ENCODE assay signal across 13 mouse cellular contexts in the genomic region with DNA sequence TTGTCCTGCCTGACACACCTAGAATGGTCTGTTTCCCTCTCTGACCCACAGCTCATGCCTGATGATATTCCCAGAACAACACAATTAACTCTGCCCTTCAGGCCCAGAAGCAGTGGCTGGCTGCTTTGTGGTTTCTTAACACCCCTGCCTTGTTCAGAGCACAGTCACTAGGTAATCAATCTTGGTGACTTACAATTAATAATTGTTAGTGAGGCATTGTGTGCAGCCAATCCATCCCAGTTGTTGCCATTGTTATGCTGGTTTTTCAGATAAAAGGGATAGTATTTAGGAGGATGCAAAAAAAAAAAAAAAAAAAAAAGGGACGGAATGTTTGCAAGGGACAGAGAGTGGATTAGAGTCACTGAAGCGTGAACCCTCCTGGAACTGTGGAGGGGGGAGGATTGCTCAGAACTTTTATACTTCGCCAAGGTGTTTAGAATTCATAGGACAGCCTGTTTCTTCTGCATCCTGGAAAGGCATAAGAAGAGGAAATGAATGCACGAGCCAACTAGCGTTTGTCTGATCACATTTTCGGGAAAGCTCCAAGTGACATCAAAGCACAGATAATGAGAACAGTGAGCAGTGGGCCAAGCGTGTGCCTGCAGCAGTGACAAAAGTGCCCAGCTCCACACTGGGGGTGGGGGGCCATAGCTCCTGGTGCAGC.
A peak's percentile ranks its signal among the peaks of the same experiment; 100 is the strongest.
DNase-seq lines count a peak whose midpoint lies in the region; ATAC-seq lines count a peak whose summit lies in the region.
"Had no signal": no experiment of that assay in that cellular context is flagged by ENCODE, and none has a peak within 500 bp of the region (broad histone marks: within the 10 kb centered on the region; RNA-seq: fewer than 3 reads in every experiment).

No protein-coding gene starts in this region.

- 0 out of 2 replicates have a peak, but pooled peaks have one; percentile 23 for ATAC-seq in hindbrain, embryonic 16.5 days

- intact Hi-C loops in left cerebral cortex, postnatal 25 days (cut with DNase I) = loop anchor here (5.0 kb wide), 1 partner anchor 85 kb away; no protein-coding TSS in a partner anchor
- intact Hi-C loops in left cerebral cortex, postnatal 4 days (cut with DNase I) = no loop called here

- H3K4me3 ChIP-seq in embryonic facial prominence, embryonic 10.5 days = no peak overlapping the region
- H3K4me3 ChIP-seq in hindbrain, embryonic 16.5 days (ENCODE audit: low read length) = no peak overlapping the region
- no peak overlapping the region for H3K4me3 ChIP-seq in heart, embryonic 10.5 days
- H3K4me3 ChIP-seq: heart, embryonic 15.5 days; liver, embryonic 13.5 days had no signal

- peaks cover 21% of the 10 kb centered on the region for H3K4me1 ChIP-seq in embryonic facial prominence, embryonic 10.5 days
- H3K4me1 ChIP-seq in hindbrain, embryonic 16.5 days (ENCODE audit: control insufficient read depth, insufficient read depth, low read depth, low read length) = peaks cover 8% of the 10 kb centered on the region; the same call in 1 of the 2 replicates
- H3K4me1 ChIP-seq in heart, embryonic 10.5 days = no peaks in the 10 kb centered on the region
- H3K4me1 ChIP-seq: heart, embryonic 15.5 days; liver, embryonic 13.5 days had no signal

- DNase-seq in left cerebral cortex, postnatal 25 days (ENCODE audit: low spot score in 2 of 2) = peak; percentile 16 to 41
- DNase-seq in left cerebral cortex, postnatal 4 days = no peak
- DNase-seq in embryonic facial prominence, embryonic 10.5 days (ENCODE audit: low spot score) = peak; percentile 17
- DNase-seq in retina, postnatal 1 day = peak; percentile 60
- DNase-seq in heart, adult 8-10 months (ENCODE audit: low spot score) = no peak
- DNase-seq in heart, embryonic 10.5 days (ENCODE audit: low spot score) = no peak
- DNase-seq: adrenal gland, postnatal 36 days; kidney, postnatal 4 days; liver, embryonic 13.5 days; thymus, postnatal 4 days had no signal

- no peak overlapping the region for H3K27ac ChIP-seq in embryonic facial prominence, embryonic 10.5 days (replicated peaks)
- H3K27ac ChIP-seq in hindbrain, embryonic 16.5 days (ENCODE audit: low read depth, low read length) = no peak overlapping the region
- H3K27ac ChIP-seq in heart, embryonic 10.5 days = no peak overlapping the region
- H3K27ac ChIP-seq: heart, embryonic 15.5 days; liver, embryonic 13.5 days had no signal

- 29% methylated on average over 7 of the region's 7 CpGs for WGBS in embryonic facial prominence, embryonic 10.5 days
- 5% methylated on average over 7 of the region's 7 CpGs for WGBS in hindbrain, embryonic 16.5 days
- 34% methylated on average over 7 of the region's 7 CpGs for whole genome bisulfite sequencing in heart, embryonic 10.5 days

- no peak overlapping the region for H3K4me2 ChIP-seq in hindbrain, embryonic 16.5 days (ENCODE audit: low read length)
- H3K4me2 ChIP-seq: heart, embryonic 15.5 days; liver, embryonic 13.5 days had no signal

- H3K9me3 ChIP-seq in embryonic facial prominence, embryonic 10.5 days = no peaks in the 10 kb centered on the region
- no peaks in the 10 kb centered on the region for H3K9me3 ChIP-seq in hindbrain, embryonic 16.5 days (ENCODE audit: control insufficient read depth, low read length)
- H3K9me3 ChIP-seq in heart, embryonic 10.5 days = no peaks in the 10 kb centered on the region
- H3K9me3 ChIP-seq: heart, embryonic 15.5 days; liver, embryonic 13.5 days had no signal

- no peak overlapping the region for H3K9ac ChIP-seq in hindbrain, embryonic 16.5 days (ENCODE audit: low read depth, low read length)
- H3K9ac ChIP-seq: heart, embryonic 15.5 days; liver, embryonic 13.5 days had no signal

- no peaks in the 10 kb centered on the region for H3K27me3 ChIP-seq in embryonic facial prominence, embryonic 10.5 days (replicated peaks; ENCODE audit: low read depth, poor library complexity, severe bottlenecking)
- H3K27me3 ChIP-seq in hindbrain, embryonic 16.5 days (replicated peaks; ENCODE audit: control insufficient read depth, insufficient read depth, low read length) = no peaks in the 10 kb centered on the region
- H3K27me3 ChIP-seq in heart, embryonic 10.5 days (ENCODE audit: insufficient read depth, poor library complexity, severe bottlenecking) = no peaks in the 10 kb centered on the region
- H3K27me3 ChIP-seq: heart, embryonic 15.5 days; liver, embryonic 13.5 days had no signal

- H3K36me3 ChIP-seq in embryonic facial prominence, embryonic 10.5 days (replicated peaks) = no peaks in the 10 kb centered on the region
- no peaks in the 10 kb centered on the region for H3K36me3 ChIP-seq in hindbrain, embryonic 16.5 days (ENCODE audit: control insufficient read depth, insufficient read depth, low read length)
- H3K36me3 ChIP-seq in heart, embryonic 10.5 days = no peaks in the 10 kb centered on the region
- H3K36me3 ChIP-seq: G1E; heart, embryonic 15.5 days; liver, embryonic 13.5 days had no signal

Comparison
In these comparisons a context has a peak if more than half of its experiments do, and no peak if none do; other contexts are left out.
1. DNase-seq: peak in left cerebral cortex, postnatal 25 days (2 of 2), embryonic facial prominence, embryonic 10.5 days (single experiment) and retina, postnatal 1 day (single experiment); none in left cerebral cortex, postnatal 4 days (single experiment), heart, adult 8-10 months (single experiment) and heart, embryonic 10.5 days (single experiment).